Mouse (Mus musculus) thymus, postnatal 14 days (tissue): ENCODE data around the gene Tspan1.

Experiments used
- DNase-seq: peaks from one replicate; pipeline ENCODE4 v3.0.0; 2021

The Tspan1 gene

DNA sequence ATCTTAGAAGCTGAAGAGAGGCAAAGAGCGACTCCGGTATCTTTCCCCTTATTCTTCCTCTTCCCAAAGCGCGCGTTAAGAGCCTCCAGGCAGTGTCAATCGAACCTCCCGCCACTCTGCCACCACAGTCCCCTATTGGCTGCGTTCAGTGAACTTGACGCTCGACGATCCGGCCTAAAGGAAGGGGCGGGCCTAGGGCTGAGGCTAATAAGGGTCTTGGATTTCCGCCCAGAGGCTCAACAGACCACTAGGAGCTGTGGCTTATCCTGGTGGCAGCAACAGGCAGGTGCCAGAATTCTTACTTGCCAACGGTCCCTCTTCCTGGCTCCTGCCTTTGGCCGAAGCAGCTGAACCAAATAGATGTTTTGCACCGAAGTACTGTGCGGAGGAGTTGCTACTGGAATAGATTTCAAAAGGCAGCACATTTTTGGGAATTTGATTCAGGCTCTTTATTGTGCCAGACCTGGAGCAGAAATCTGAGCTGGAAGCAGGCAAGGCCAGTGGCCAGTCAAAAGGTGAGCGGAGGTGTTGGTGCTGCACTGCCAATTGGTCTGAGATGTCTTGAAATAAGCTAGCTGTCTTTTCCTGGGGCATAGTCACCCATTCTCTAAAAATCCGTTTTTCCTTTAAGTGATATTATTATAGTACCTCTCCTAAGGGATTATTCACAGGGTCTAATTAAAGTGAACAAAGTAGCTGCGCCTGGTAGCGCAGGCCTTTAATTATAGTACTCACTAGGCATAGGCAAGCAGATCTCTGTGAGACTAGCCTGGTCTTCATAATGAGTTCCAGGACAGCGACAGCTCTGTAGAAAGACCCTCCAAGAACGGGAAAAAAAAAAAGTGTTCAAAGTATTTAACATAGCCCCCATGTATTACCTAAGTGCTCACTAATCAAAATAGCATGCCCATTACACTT is 43.5 kb downstream of the Tspan1 start, which contains the start of the genes Rad54l and Pomgnt1:
Rad54l (minus strand) TSS at position 89 of the 918 bp plus-strand sequence.
Pomgnt1 (plus strand) TSS at position 239 of the 918 bp plus-strand sequence.
- peak; percentile 83 for DNase-seq

- no peak for DNase-seq
Observed at GRCm38 (mm10) chr4:116122762-116123161, 44.6 kb downstream of the Tspan1 start.
